Mouse (Mus musculus) embryonic facial prominence, embryonic 14.5 days (tissue): ENCODE results near the gene Bud31. TPM values are rescaled to one million over a fixed set of nuclear protein-coding genes. Genes with fewer than 3 reads are reported as not detected.

ENCODE experiments used
- ATAC-seq: fragments of 200-750 bp; cut with Nextera tagmentation; 2 replicates; pipeline ENCODE4 v1.8.0; 2017; ENCODE audit warnings: low read depth, moderate number of reproducible peaks, moderate TSS enrichment
- DNase-seq: peaks from one replicate; pipeline ENCODE4 v3.0.0-alpha.2; 2015; ENCODE audit warnings: low spot score
- H3K27ac ChIP-seq: fragments of 300-500 bp; sonication (generic); replicated peaks from 2 replicates; pipeline ENCODE4 v1.5.1; 2014; ENCODE audit warnings: low read depth, mild to moderate bottlenecking, low read length, moderate library complexity
- H3K27me3 ChIP-seq: fragments of 300-500 bp; sonication (generic); replicated peaks from 2 replicates; pipeline ENCODE4 v1.6.1; 2014; ENCODE audit warnings: low read length; ENCODE audit not compliant: control insufficient read depth, insufficient read depth
- H3K36me3 ChIP-seq: fragments of 300-500 bp; sonication (generic); 2 replicates; pipeline ENCODE4 v1.6.1; 2014; ENCODE audit warnings: low read length, mixed read lengths; ENCODE audit not compliant: control insufficient read depth, insufficient read depth
- H3K4me1 ChIP-seq: fragments of 300-500 bp; sonication (generic); 2 replicates; pipeline ENCODE4 v1.6.1; 2014; ENCODE audit warnings: antibody characterized with exemption, low read length; ENCODE audit not compliant: control insufficient read depth, insufficient read depth
- H3K4me2 ChIP-seq: fragments of 300-500 bp; sonication (generic); 2 replicates; pipeline ENCODE4 v1.6.1; 2014; ENCODE audit warnings: low read depth, mild to moderate bottlenecking, low read length, moderate library complexity, mixed read lengths
- H3K4me3 ChIP-seq: fragments of 300-500 bp; sonication (generic); 2 replicates; pipeline ENCODE4 v1.5.1; 2014; ENCODE audit warnings: low read depth, mild to moderate bottlenecking, low read length
- H3K9ac ChIP-seq: fragments of 300-500 bp; sonication (generic); 2 replicates; pipeline ENCODE4 v1.6.1; 2014; ENCODE audit warnings: low read depth, mild to moderate bottlenecking, low read length, moderate library complexity, mixed read lengths
- H3K9me3 ChIP-seq: fragments of 300-500 bp; sonication (generic); 2 replicates; pipeline ENCODE4 v1.6.1; 2016; ENCODE audit warnings: low read length; ENCODE audit not compliant: control insufficient read depth
- WGBS: fragments of 180-500 bp; shearing (Covaris S2); extraction: QIAGEN DNeasy Blood & Tissue Kit; methylation state at CpG from one replicate; pipeline ENCODE4 v1.1.7; 2014; 5-methylcytosine and 5-hydroxymethylcytosine counted together
- polyA plus RNA-seq: library from polyadenylated mRNA; unstranded; fragments of >200 nt; fragmentation: Nextera tagmentation; extraction: Ambion mirVana; gene quantifications from 2 replicates; pipeline ENCODE4 v1.2.1, GENCODE M21; 2014

Bud31 gene
- polyA plus RNA-seq, 1 experiment from 2014 or later = 177 TPM

DNA sequence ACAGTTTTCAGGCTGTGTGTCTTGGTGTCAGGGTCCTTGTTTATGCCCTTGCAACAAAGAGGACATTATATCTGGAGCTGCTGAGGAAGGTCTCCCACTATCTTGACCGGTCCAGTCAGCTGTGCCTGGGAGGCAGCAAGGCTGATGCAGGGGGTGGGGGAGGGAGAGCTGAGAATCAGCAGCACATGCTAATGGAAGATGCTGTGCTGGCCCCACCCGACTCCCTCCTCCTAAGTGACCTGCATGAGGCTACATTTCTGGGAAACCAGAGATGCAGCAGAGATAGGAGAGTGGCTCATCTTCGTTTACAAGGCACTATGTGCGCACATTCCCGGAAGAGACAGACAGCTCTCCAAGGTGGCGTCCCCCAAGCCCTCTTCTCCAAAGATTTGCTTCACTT is 29.8 kb upstream of the Bud31 start:
- Histone ChIP-seq H3K27me3 (no peaks in the 10 kb centered on the region), H3K9ac (no peak overlapping the region), H3K4me3 (no peak overlapping the region), H3K4me1 (no peaks in the 10 kb centered on the region), H3K36me3 (peaks cover 54% of the 10 kb centered on the region), H3K27ac (no peak overlapping the region), H3K9me3 (no peaks in the 10 kb centered on the region), H3K4me2 (no peak overlapping the region)
- WGBS = 78% methylated on average over 6 of the region's 6 CpGs
- ATAC-seq = no peak
- no peak for DNase-seq

DNA sequence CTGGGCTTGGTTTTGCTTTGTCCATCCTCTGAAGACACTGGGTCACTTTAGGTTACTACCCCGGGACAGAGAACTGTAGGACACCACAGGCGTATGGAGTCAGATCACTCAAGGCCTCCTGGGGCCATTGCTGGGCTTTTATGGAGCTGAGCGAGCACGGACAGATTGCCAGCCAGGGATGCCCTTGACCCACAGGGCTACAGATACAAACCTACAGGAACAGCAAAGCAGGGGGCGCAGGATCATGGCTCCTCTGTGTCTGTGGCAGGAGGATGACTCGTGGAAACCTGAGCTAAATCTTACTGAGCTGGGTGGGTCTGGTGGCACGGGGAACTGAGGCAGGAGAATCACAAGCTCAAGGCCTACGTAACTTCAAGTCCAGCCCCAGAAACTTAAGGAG is 27.6 kb upstream of the Bud31 start:
- Histone ChIP-seq H3K4me3 (no peak overlapping the region), H3K27ac (no peak overlapping the region), H3K4me1 (no peaks in the 10 kb centered on the region), H3K27me3 (no peaks in the 10 kb centered on the region), H3K9ac (no peak overlapping the region), H3K36me3 (peaks cover 33% of the 10 kb centered on the region), H3K9me3 (no peaks in the 10 kb centered on the region), H3K4me2 (no peak overlapping the region)
- 78% methylated on average over 8 of the region's 8 CpGs for WGBS
- no peak for ATAC-seq
- no peak for DNase-seq

DNA sequence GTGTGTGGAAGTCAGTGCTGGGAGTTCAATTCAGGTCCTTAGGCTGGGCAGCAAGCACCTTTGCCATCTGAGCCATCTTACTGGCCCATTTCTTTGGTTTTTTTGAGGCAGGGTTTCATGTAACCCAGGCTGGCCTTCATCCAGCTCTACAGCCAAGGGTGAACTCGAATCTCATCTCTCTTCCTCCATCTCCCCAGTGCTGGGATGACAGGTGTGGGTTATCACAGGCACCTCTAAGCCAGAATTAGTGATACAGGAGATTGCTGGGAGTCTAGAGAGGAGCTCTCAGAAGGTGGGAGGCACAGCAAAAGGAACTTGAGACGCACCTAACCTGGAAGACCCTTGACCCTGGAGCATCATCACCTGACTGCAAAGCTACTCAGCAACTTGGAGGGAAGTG is 26.7 kb upstream of the Bud31 start:
- no peaks in the 10 kb centered on the region for H3K27me3 ChIP-seq
- H3K9me3 ChIP-seq = no peaks in the 10 kb centered on the region
- H3K4me2 ChIP-seq = peak overlapping the region; percentile 87
- H3K36me3 ChIP-seq = peaks cover 24% of the 10 kb centered on the region
- peak overlapping the region; percentile 67 for H3K4me3 ChIP-seq
- no peak overlapping the region for H3K27ac ChIP-seq
- no peaks in the 10 kb centered on the region for H3K4me1 ChIP-seq
- DNase-seq (no peak), ATAC-seq (no peak)
- 32% methylated on average over 2 of the region's 2 CpGs for WGBS
- H3K9ac ChIP-seq = peak overlapping the region; percentile 81; the same call in 1 of the 2 replicates

DNA sequence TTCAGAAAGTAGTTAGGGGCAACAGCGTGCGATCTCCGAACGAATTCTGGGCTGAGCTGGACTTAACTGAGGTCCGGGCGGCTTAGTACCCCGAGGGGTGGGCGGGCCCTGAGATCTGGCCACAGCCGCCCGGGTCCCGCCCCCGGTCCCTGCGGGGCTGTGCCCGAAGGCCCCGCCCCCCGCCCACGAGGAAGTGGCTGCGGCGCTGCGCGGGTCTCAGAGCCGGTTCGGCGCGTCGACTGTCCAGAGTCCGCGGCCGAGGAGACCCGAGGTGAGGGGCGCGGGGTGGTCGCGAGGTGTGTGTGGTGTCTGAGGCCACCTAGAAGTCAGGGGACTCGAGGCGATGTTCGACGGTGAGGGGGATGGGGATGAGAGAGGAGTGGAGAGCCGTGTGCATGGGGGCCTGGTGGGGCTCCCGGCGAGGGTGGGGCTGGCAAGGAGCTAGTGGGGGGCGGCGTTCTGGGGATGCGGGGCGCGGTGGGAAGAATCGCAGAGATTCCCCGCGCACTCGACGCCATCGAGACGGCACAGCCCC is 26.0 kb upstream of the Bud31 start, which contains the start of gene Arpc1b:
Gene Arpc1b, plus strand, starts transcription at position 145 of the 535 bp plus-strand sequence.
- Histone ChIP-seq H3K4me2 (peak within 1 kb of the TSS; percentile 87), H3K27me3 (no peaks in the 10 kb centered on the region), H3K4me3 (peak within 1 kb of the TSS; percentile 67), H3K9ac (peak within 1 kb of the TSS; percentile 81), H3K9me3 (no peaks in the 10 kb centered on the region), H3K36me3 (peaks cover 19% of the 10 kb centered on the region), H3K27ac (peak within 1 kb of the TSS; percentile 61), H3K4me1 (no peaks in the 10 kb centered on the region)
- DNase-seq (peak; percentile 76), ATAC-seq (peak; percentile 68)
- 1% methylated on average over 20 of the region's 53 CpGs for whole genome bisulfite sequencing

DNA sequence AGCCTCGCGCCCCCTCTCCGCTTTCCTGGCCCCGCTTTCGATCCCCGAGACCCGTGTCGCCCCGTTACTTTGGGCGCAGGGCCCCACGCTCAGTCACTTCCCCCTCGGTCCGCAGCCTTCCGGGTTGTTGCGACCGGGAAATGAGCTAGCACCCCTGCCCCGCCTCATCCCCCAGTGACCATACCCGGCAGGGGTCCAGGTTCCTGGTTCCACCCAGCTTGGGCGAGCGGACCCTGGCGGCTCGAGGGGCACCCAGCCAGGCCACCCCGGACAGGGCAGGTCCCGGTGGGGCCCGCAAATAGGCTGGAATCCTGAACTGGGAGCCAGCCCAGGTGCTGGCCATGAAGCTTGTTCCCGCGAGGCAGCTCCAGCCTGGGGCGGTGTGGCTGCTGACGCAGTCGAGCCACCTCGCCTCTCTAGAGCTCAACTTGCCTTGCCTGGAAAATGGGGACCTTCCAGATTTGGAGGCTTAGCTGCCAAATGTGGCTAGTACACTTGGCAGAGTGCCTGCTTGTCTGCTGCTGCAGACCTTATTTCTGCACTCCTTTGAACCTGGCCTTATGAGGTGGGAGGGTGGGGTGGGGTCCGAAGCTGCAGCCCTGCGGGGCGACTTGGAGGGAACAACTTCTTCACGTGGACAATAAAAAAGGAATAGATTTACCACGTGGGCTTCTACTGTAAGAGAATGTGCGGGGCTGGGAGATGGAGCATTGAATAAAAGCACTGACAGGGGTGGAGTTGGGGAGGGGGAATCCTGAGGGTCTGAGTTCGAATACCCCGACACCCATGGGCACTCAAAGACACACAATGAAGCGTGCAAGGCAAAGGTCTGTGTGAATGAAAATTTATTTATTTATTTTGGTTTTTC is 25.3 kb upstream of the Bud31 start:
- H3K36me3 ChIP-seq = peaks cover 12% of the 10 kb centered on the region
- no peaks in the 10 kb centered on the region for H3K27me3 ChIP-seq
- WGBS = 35% methylated on average over 17 of the region's 40 CpGs
- H3K4me2 ChIP-seq = peak overlapping the region; percentile 87
- DNase-seq (peak; percentile 44), ATAC-seq (peak; percentile 13; the same call in 1 of the 2 replicates)
- peak overlapping the region; percentile 81 for H3K9ac ChIP-seq
- no peaks in the 10 kb centered on the region for H3K9me3 ChIP-seq
- H3K4me1 ChIP-seq = no peaks in the 10 kb centered on the region
- H3K27ac ChIP-seq = peak overlapping the region; percentile 61
- peak overlapping the region; percentile 67 for H3K4me3 ChIP-seq

DNA sequence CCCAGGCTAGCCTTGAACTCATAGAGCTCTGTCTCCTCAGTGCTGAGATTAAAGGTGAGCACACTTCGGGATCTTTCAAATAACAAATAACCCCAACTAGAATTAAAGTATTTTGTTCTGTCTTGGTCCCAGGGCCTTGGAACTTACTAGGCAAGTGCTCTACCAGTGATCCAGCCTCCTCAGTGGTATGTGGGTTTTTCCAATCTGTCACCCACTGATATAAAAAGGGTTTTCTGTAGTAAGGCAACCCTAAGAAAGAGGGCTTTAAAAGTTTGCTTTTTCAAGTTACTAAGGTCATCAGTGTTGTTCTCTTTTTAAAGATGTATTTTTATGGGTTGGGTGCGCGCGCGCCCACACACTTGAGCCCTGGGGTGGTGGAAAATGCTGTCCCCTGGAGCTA is 24.4 kb upstream of the Bud31 start:
- no peaks in the 10 kb centered on the region for H3K9me3 ChIP-seq
- H3K9ac ChIP-seq = no peak overlapping the region
- DNase-seq (no peak), ATAC-seq (no peak)
- no peaks in the 10 kb centered on the region for H3K4me1 ChIP-seq
- peak overlapping the region; percentile 79 for H3K27ac ChIP-seq
- H3K27me3 ChIP-seq = no peaks in the 10 kb centered on the region
- 0 out of 2 replicates have a peak, but pooled peaks cover 3% of the 10 kb centered on the region for H3K36me3 ChIP-seq
- 89% methylated on average over 5 of the region's 5 CpGs for WGBS
- no peak overlapping the region for H3K4me3 ChIP-seq
- H3K4me2 ChIP-seq = peak overlapping the region; percentile 87

DNA sequence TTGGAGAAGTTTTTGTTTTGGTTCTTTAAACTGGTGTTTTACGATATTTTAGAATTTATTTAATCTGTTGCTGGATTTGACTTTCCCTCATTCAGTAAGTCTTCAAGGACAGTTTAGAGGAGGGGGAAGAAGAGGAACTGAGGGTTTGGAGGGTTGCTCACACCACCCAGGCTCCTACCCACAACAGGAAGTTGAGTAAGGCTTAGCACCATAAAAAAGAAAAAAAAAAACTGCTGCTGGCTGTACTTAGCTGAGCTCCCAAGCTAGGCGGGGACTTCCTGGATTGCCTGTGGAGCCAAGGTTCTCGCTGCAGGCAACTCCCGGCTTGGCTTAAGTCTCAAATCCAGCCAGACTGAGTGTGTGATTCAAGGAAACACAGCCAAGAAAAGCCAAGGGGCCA is 23.8 kb upstream of the Bud31 start:
- 34% methylated on average over 4 of the region's 4 CpGs for WGBS
- Histone ChIP-seq H3K4me2 (peak overlapping the region; percentile 87), H3K4me3 (no peak overlapping the region), H3K9me3 (no peaks in the 10 kb centered on the region), H3K36me3 (no peaks in the 10 kb centered on the region), H3K27me3 (no peaks in the 10 kb centered on the region), H3K27ac (peak overlapping the region; percentile 79), H3K9ac (no peak overlapping the region), H3K4me1 (no peaks in the 10 kb centered on the region)
- ATAC-seq = no peak
- peak; percentile 90 for DNase-seq

DNA sequence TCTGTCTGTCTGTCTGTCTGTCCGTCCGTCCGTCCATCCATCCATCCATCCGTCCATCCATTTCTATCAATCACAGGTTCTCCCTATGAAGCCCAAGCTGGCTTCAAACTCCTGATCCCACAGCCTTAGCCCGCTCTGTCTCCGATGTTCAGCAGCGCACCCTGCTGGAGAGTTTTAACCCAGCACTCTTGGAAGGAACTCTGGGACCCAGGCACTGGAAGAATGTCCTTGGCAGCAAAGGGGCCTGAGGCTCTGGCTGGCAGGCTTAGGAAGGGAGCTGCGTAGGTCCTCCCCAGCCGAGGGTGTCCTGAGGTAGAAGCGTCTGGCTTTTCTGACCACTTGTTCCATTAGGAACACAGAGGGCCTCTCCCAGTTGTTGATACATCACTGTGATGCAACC is 23.2 kb upstream of the Bud31 start:
- Histone ChIP-seq H3K9me3 (no peaks in the 10 kb centered on the region), H3K4me3 (no peak overlapping the region), H3K9ac (no peak overlapping the region), H3K4me2 (peak overlapping the region; percentile 16), H3K27me3 (no peaks in the 10 kb centered on the region), H3K4me1 (no peaks in the 10 kb centered on the region), H3K36me3 (no peaks in the 10 kb centered on the region), H3K27ac (peak overlapping the region; percentile 46; the same call in 1 of the 2 replicates)
- 45% methylated on average over 10 of the region's 10 CpGs for WGBS
- no peak for ATAC-seq
- DNase-seq = peak; percentile 23
